Mouse (Mus musculus): ENCODE data around the gene Retreg2.

DNA sequence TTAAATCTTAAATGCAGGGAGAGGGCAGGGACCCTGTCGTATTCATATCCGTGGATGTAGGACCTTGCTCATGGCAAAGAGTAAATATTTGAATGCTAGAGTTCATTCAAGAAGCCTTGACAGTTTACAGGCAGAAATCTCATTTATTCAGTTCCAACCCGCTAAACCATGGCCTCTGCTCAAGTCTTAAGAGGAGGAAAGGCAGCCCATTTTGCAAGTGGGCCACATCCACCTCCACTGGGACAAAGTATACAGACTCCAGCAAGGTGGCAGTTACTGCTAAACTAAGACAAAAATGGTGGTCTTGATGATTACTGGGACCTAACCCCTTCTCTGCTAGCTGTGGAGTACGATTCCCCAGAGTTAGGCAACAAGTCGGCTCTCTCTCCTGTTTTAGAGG lies 17.2 kb upstream of the Retreg2 start:
- TF ChIP-seq CTCF (IDR thresholded peaks at IDR 0.05; ENCODE audit: extremely low read depth, insufficient read depth, low read length) (no peak), POLR2A (IDR thresholded peaks at IDR 0.05; ENCODE audit: extremely low read depth, insufficient read depth, low read length) (no peak)
